Mouse (Mus musculus): Measurements from ENCODE around the gene 4930595D18Rik. TPM values are rescaled to one million over a fixed set of nuclear protein-coding genes. Genes with fewer than 3 reads are reported as not detected.

The 4930595D18Rik gene
- polyA plus RNA-seq, 1 experiment from 2014 or later: not detected

DNA sequence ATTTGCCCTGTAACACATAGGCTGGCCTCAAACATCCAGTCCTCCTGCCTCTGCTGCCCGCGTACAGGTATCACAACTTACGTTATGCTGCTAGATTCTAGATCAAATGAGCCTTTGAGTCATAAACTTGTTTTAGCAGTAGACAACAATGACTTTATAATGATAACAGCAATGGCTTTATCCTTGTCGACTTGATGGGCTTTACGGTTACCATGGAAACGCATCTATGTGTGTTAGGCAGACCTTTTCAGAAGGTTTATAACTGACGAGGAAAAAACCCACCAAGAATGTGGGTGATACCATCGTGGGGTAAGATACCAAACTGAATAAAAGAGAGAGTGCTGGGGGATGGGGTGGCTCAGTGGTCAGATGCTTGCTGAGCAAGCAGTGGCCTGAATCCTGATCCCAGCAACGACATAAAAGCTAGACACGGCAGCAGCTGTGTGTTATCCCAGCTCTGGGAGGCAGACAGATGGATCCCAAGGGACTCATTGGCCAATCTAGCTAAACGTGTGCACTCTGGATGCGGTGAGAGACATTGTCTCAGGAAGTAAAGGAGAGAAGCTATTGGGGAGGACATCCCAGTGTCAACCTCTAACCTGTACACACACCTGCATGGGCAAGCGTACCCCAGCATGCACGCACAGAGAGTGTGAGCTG, 59.6 kb downstream of the 4930595D18Rik start:
- Histone ChIP-seq H3K9me3 (0 out of 2 replicates have a peak, but pooled peaks cover 6% of the 10 kb centered on the region), H3K4me1 (replicated peaks) (peaks cover 11% of the 10 kb centered on the region), H3K4me2 (replicated peaks) (no peak overlapping the region), H3K9ac (replicated peaks) (no peak overlapping the region), H3K36me3 (peaks cover 5% of the 10 kb centered on the region; the same call in 1 of the 2 replicates), H3K27me3 (no peaks in the 10 kb centered on the region), H3K4me3 (replicated peaks) (no peak overlapping the region), H3K27ac (no peak overlapping the region; the same call in 1 of the 2 replicates)
- WGBS: 66% methylated on average over 14 of the region's 14 CpGs
- ATAC-seq: 0 out of 2 replicates have a peak, but pooled peaks have one; percentile 48

GRCm38 (mm10) chr12:111122332-111122852, 61.9 kb downstream of the 4930595D18Rik start:
- no peak for ATAC-seq
- no peak overlapping the region for H3K4me2 ChIP-seq (replicated peaks)
- H3K4me3 ChIP-seq (replicated peaks): no peak overlapping the region
- no peak overlapping the region for H3K9ac ChIP-seq (replicated peaks)
- H3K9me3 ChIP-seq: 0 out of 2 replicates have a peak, but pooled peaks cover 6% of the 10 kb centered on the region
- peaks cover 11% of the 10 kb centered on the region for H3K4me1 ChIP-seq (replicated peaks)
- H3K36me3 ChIP-seq: peaks cover 15% of the 10 kb centered on the region
- H3K27ac ChIP-seq: no peak overlapping the region
- no peaks in the 10 kb centered on the region for H3K27me3 ChIP-seq

GRCm38 (mm10) chr12:111120976-111121645, 63.2 kb downstream of the 4930595D18Rik start:
- no peak overlapping the region for H3K4me2 ChIP-seq (replicated peaks)
- 94% methylated on average over 9 of the region's 9 CpGs for WGBS
- H3K9ac ChIP-seq (replicated peaks): no peak overlapping the region
- H3K4me1 ChIP-seq (replicated peaks): peaks cover 11% of the 10 kb centered on the region
- 0 out of 2 replicates have a peak, but pooled peaks cover 6% of the 10 kb centered on the region for H3K9me3 ChIP-seq
- H3K27ac ChIP-seq: no peak overlapping the region
- no peak overlapping the region for H3K4me3 ChIP-seq (replicated peaks)
- ATAC-seq: no peak
- no peaks in the 10 kb centered on the region for H3K27me3 ChIP-seq
- peaks cover 27% of the 10 kb centered on the region for H3K36me3 ChIP-seq

- no peak overlapping the region for H3K4me3 ChIP-seq (replicated peaks)
- H3K4me1 ChIP-seq (replicated peaks): peaks cover 6% of the 10 kb centered on the region
- H3K9ac ChIP-seq (replicated peaks): no peak overlapping the region
- no peaks in the 10 kb centered on the region for H3K27me3 ChIP-seq
- H3K4me2 ChIP-seq (replicated peaks): no peak overlapping the region
- 94% methylated on average over 5 of the region's 5 CpGs for WGBS
- no peak for ATAC-seq
- H3K36me3 ChIP-seq: peaks cover 32% of the 10 kb centered on the region
- no peak overlapping the region for H3K27ac ChIP-seq
- H3K9me3 ChIP-seq: 0 out of 2 replicates have a peak, but pooled peaks cover 6% of the 10 kb centered on the region
Observed at GRCm38 (mm10) chr12:111119506-111120085, 64.7 kb downstream of the 4930595D18Rik start.

DNA sequence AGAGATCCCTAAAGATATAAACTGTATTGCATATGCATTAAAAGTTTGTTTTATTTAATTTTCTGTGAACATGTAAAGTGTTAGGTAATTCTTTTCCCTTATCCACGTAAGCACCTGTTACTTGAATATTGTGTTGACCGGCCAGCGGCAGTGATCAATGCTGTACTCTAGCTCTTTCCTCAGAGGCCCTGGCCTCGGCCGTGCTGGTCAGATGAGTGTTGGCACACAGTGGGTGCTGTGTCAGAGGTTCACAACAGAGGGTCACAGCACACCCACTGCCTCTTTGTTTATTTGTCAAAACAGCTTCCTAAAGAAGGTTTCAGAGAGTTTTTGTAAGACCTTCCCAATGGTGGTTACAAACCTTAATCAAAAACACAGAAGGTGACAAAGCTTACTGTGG, 69.7 kb downstream of the 4930595D18Rik start:
- no peaks in the 10 kb centered on the region for H3K9me3 ChIP-seq
- no peak overlapping the region for H3K4me2 ChIP-seq (replicated peaks)
- H3K36me3 ChIP-seq: peaks cover 71% of the 10 kb centered on the region
- no peaks in the 10 kb centered on the region for H3K4me1 ChIP-seq (replicated peaks)
- H3K27me3 ChIP-seq: no peaks in the 10 kb centered on the region
- H3K27ac ChIP-seq: no peak overlapping the region
- no peak for ATAC-seq
- no peak overlapping the region for H3K4me3 ChIP-seq (replicated peaks)
- WGBS: 90% methylated on average over 5 of the region's 5 CpGs
- no peak overlapping the region for H3K9ac ChIP-seq (replicated peaks)

- Histone ChIP-seq H3K27me3 (no peaks in the 10 kb centered on the region), H3K4me1 (replicated peaks) (no peaks in the 10 kb centered on the region), H3K9ac (replicated peaks) (no peak overlapping the region), H3K27ac (no peak overlapping the region), H3K9me3 (no peaks in the 10 kb centered on the region), H3K4me3 (replicated peaks) (no peak overlapping the region), H3K36me3 (peaks cover 82% of the 10 kb centered on the region), H3K4me2 (replicated peaks) (no peak overlapping the region)
- 95% methylated on average over 8 of the region's 8 CpGs for WGBS
- no peak for ATAC-seq
Observed at GRCm38 (mm10) chr12:111111176-111111575, 73.1 kb downstream of the 4930595D18Rik start.

Other genes starting within 250 kb of the 4930595D18Rik start
- gene Ankrd9, start 205.5 kb downstream of the 4930595D18Rik start, polyA plus RNA-seq (2015; fragmentation: Nextera tagmentation; extraction: Ambion mirVana): 6.0 and 6.3 TPM in 2 replicates
- 6.0 and 6.5 TPM in 2 replicates for gene Rcor1, start 145.1 kb downstream of the 4930595D18Rik start, polyA plus RNA-seq (2015; fragmentation: Nextera tagmentation; extraction: Ambion mirVana)
- 15.7 and 19.7 TPM in 2 replicates for gene Traf3, start 18.1 kb downstream of the 4930595D18Rik start, polyA plus RNA-seq (2015; fragmentation: Nextera tagmentation; extraction: Ambion mirVana)
- 1.9 and 2.0 TPM in 2 replicates for gene Amn, start 86.6 kb upstream of the 4930595D18Rik start, polyA plus RNA-seq (2015; fragmentation: Nextera tagmentation; extraction: Ambion mirVana)
- gene Cdc42bpb, start 193.2 kb upstream of the 4930595D18Rik start, polyA plus RNA-seq (2015; fragmentation: Nextera tagmentation; extraction: Ambion mirVana): 37.7 and 39.8 TPM in 2 replicates
- 0.32 TPM in 1 of 2 replicates, not detected in the other for gene Lbhd2, start 222.3 kb upstream of the 4930595D18Rik start, polyA plus RNA-seq (2015; fragmentation: Nextera tagmentation; extraction: Ambion mirVana)
- gene Exoc3l4, start 232.5 kb upstream of the 4930595D18Rik start, polyA plus RNA-seq (2015; fragmentation: Nextera tagmentation; extraction: Ambion mirVana): 2.0 and 2.4 TPM in 2 replicates

All from midbrain, embryonic 13.5 days (tissue).